Mouse (Mus musculus) adipocyte (in vitro differentiated cells): ENCODE results near the gene Rnf167.

ENCODE experiments used
- DNase-seq: peaks from one replicate; pipeline ENCODE4 v3.0.0-alpha.2; 2016; ENCODE audit warnings: low spot score

The Rnf167 gene

GRCm38 (mm10) chr11:70637764-70638163 is 9.3 kb upstream of the Rnf167 start:
- no peak for DNase-seq

GRCm38 (mm10) chr11:70638293-70638692 is 8.7 kb upstream of the Rnf167 start:
- no peak for DNase-seq

GRCm38 (mm10) chr11:70638714-70639278 is 8.2 kb upstream of the Rnf167 start, which contains the start of gene Gp1ba:
TSS of gene Gp1ba (plus strand) at chr11:70639122.
- DNase-seq, result no peak

- no peak for DNase-seq
These were observed 7.1 kb upstream of the Rnf167 start for GRCm38 (mm10) chr11:70639976-70640375.

GRCm38 (mm10) chr11:70641241-70641640 is 5.8 kb upstream of the Rnf167 start:
- no peak for DNase-seq

- no peak for DNase-seq
These were observed 4.0 kb upstream of the Rnf167 start for GRCm38 (mm10) chr11:70643051-70643450.

GRCm38 (mm10) chr11:70644564-70645103 is 2.4 kb upstream of the Rnf167 start:
- no peak for DNase-seq

- DNase-seq, result no peak
These were observed 1.4 kb upstream of the Rnf167 start for GRCm38 (mm10) chr11:70645461-70646258.

GRCm38 (mm10) chr11:70646259-70646555 is 828 bp upstream of the Rnf167 start:
- DNase-seq, result no peak

- DNase-seq, result no peak
These were observed 833 bp downstream of the Rnf167 start for GRCm38 (mm10) chr11:70647716-70648420.

GRCm38 (mm10) chr11:70648512-70648911 is 1.5 kb downstream of the Rnf167 start:
- no peak for DNase-seq

- no peak for DNase-seq
These were observed 2.2 kb downstream of the Rnf167 start for GRCm38 (mm10) chr11:70649185-70649734.

- no peak for DNase-seq
These were observed 3.5 kb downstream of the Rnf167 start for GRCm38 (mm10) chr11:70650322-70651175.

- DNase-seq, result no peak
These were observed 4.4 kb downstream of the Rnf167 start for GRCm38 (mm10) chr11:70651391-70651790.

- DNase-seq, result peak; percentile 40
These were observed 5.2 kb downstream of the Rnf167 start for GRCm38 (mm10) chr11:70652029-70652883.

GRCm38 (mm10) chr11:70652884-70653344 is 5.9 kb downstream of the Rnf167 start:
- DNase-seq, result no peak

- DNase-seq, result peak; percentile 53
These were observed 6.5 kb downstream of the Rnf167 start for GRCm38 (mm10) chr11:70653345-70654197.

- peak; percentile 91 for DNase-seq
These were observed 7.3 kb downstream of the Rnf167 start, which contains the start of gene Pfn1 for GRCm38 (mm10) chr11:70654198-70654922. TSS of gene Pfn1 (minus strand) at chr11:70654644.
